Mouse (Mus musculus): Measurements from ENCODE around the gene Elobl. TPM values are rescaled to one million over a fixed set of nuclear protein-coding genes. Genes with fewer than 3 reads are reported as not detected.

The Elobl gene
- polyA plus RNA-seq, 2 experiments = not detected

- Histone ChIP-seq H3K4me3 (replicated peaks; ENCODE audit: low read length) (no peak overlapping the region), H3K9ac (ENCODE audit: low read depth, low read length, severe bottlenecking) (no peak overlapping the region), H3K4me1 (ENCODE audit: control insufficient read depth, insufficient read depth, low read length) (no peaks in the 10 kb centered on the region), H3K9me3 (ENCODE audit: control insufficient read depth, low read length) (no peaks in the 10 kb centered on the region), H3K27ac (replicated peaks; ENCODE audit: low read depth, low read length) (no peak overlapping the region), H3K4me2 (replicated peaks; ENCODE audit: low read depth, low read length, severe bottlenecking) (no peak overlapping the region), H3K27me3 (ENCODE audit: control insufficient read depth, insufficient read depth, low read length) (peaks cover 17% of the 10 kb centered on the region), H3K36me3 (ENCODE audit: control insufficient read depth, insufficient read depth, low read length) (peaks cover under 1% of the 10 kb centered on the region)
- ATAC-seq (ENCODE audit: low FRiP score, low read depth) (no peak), DNase-seq (ENCODE audit: low spot score) (peak; percentile 24)
- WGBS = 75% methylated on average over 7 of the region's 7 CpGs
- no peak for TF ChIP-seq POLR2A (IDR thresholded peaks at IDR 0.05; ENCODE audit: borderline replicate concordance, extremely low read depth, insufficient read depth, insufficient read length)
Measured at GRCm38 (mm10) chr11:88996427-88996826, 29.7 kb upstream of the Elobl start.

GRCm38 (mm10) chr11:88995616-88996015 is 28.9 kb upstream of the Elobl start:
- H3K9ac ChIP-seq (ENCODE audit: low read depth, low read length, severe bottlenecking) = no peak overlapping the region
- no peaks in the 10 kb centered on the region for H3K4me1 ChIP-seq (ENCODE audit: control insufficient read depth, insufficient read depth, low read length)
- no peak overlapping the region for H3K4me2 ChIP-seq (replicated peaks; ENCODE audit: low read depth, low read length, severe bottlenecking)
- DNase-seq (ENCODE audit: low spot score) = no peak
- peaks cover 9% of the 10 kb centered on the region for H3K36me3 ChIP-seq (ENCODE audit: control insufficient read depth, insufficient read depth, low read length)
- no peak for ATAC-seq (ENCODE audit: low FRiP score, low read depth)
- no peaks in the 10 kb centered on the region for H3K9me3 ChIP-seq (ENCODE audit: control insufficient read depth, low read length)
- 87% methylated on average over 2 of the region's 2 CpGs for WGBS
- no peak overlapping the region for H3K4me3 ChIP-seq (replicated peaks; ENCODE audit: low read length)
- H3K27me3 ChIP-seq (ENCODE audit: control insufficient read depth, insufficient read depth, low read length) = peaks cover 17% of the 10 kb centered on the region
- H3K27ac ChIP-seq (replicated peaks; ENCODE audit: low read depth, low read length) = no peak overlapping the region
- no peak for TF ChIP-seq POLR2A (IDR thresholded peaks at IDR 0.05; ENCODE audit: borderline replicate concordance, extremely low read depth, insufficient read depth, insufficient read length)

GRCm38 (mm10) chr11:88994492-88994891 is 27.8 kb upstream of the Elobl start:
- Histone ChIP-seq H3K4me3 (replicated peaks; ENCODE audit: low read length) (no peak overlapping the region), H3K27me3 (ENCODE audit: control insufficient read depth, insufficient read depth, low read length) (peaks cover 9% of the 10 kb centered on the region), H3K4me2 (replicated peaks; ENCODE audit: low read depth, low read length, severe bottlenecking) (no peak overlapping the region), H3K36me3 (ENCODE audit: control insufficient read depth, insufficient read depth, low read length) (peaks cover 11% of the 10 kb centered on the region), H3K4me1 (ENCODE audit: control insufficient read depth, insufficient read depth, low read length) (no peaks in the 10 kb centered on the region), H3K27ac (replicated peaks; ENCODE audit: low read depth, low read length) (no peak overlapping the region), H3K9me3 (ENCODE audit: control insufficient read depth, low read length) (no peaks in the 10 kb centered on the region), H3K9ac (ENCODE audit: low read depth, low read length, severe bottlenecking) (no peak overlapping the region)
- DNase-seq (ENCODE audit: low spot score) (no peak), ATAC-seq (ENCODE audit: low FRiP score, low read depth) (no peak)
- no peak for TF ChIP-seq POLR2A (IDR thresholded peaks at IDR 0.05; ENCODE audit: borderline replicate concordance, extremely low read depth, insufficient read depth, insufficient read length)
- 84% methylated on average over 7 of the region's 7 CpGs for WGBS

GRCm38 (mm10) chr11:88993625-88994024 is 26.9 kb upstream of the Elobl start:
- no peaks in the 10 kb centered on the region for H3K27me3 ChIP-seq (ENCODE audit: control insufficient read depth, insufficient read depth, low read length)
- H3K9ac ChIP-seq (ENCODE audit: low read depth, low read length, severe bottlenecking) = no peak overlapping the region
- ATAC-seq (ENCODE audit: low FRiP score, low read depth) (no peak), DNase-seq (ENCODE audit: low spot score) (peak; percentile 36)
- WGBS = 22% methylated on average over 5 of the region's 5 CpGs
- no peak overlapping the region for H3K4me3 ChIP-seq (replicated peaks; ENCODE audit: low read length)
- peaks cover 18% of the 10 kb centered on the region for H3K36me3 ChIP-seq (ENCODE audit: control insufficient read depth, insufficient read depth, low read length)
- no peak for TF ChIP-seq POLR2A (IDR thresholded peaks at IDR 0.05; ENCODE audit: borderline replicate concordance, extremely low read depth, insufficient read depth, insufficient read length)
- no peaks in the 10 kb centered on the region for H3K9me3 ChIP-seq (ENCODE audit: control insufficient read depth, low read length)
- H3K4me1 ChIP-seq (ENCODE audit: control insufficient read depth, insufficient read depth, low read length) = no peaks in the 10 kb centered on the region
- H3K4me2 ChIP-seq (replicated peaks; ENCODE audit: low read depth, low read length, severe bottlenecking) = no peak overlapping the region
- H3K27ac ChIP-seq (replicated peaks; ENCODE audit: low read depth, low read length) = no peak overlapping the region

- H3K9me3 ChIP-seq (ENCODE audit: control insufficient read depth, low read length) = no peaks in the 10 kb centered on the region
- no peak overlapping the region for H3K27ac ChIP-seq (replicated peaks; ENCODE audit: low read depth, low read length)
- H3K4me2 ChIP-seq (replicated peaks; ENCODE audit: low read depth, low read length, severe bottlenecking) = no peak overlapping the region
- WGBS = 48% methylated on average over 7 of the region's 7 CpGs
- H3K27me3 ChIP-seq (ENCODE audit: control insufficient read depth, insufficient read depth, low read length) = no peaks in the 10 kb centered on the region
- ATAC-seq (ENCODE audit: low FRiP score, low read depth) (no peak), DNase-seq (ENCODE audit: low spot score) (no peak)
- no peaks in the 10 kb centered on the region for H3K4me1 ChIP-seq (ENCODE audit: control insufficient read depth, insufficient read depth, low read length)
- peaks cover 18% of the 10 kb centered on the region for H3K36me3 ChIP-seq (ENCODE audit: control insufficient read depth, insufficient read depth, low read length)
- no peak overlapping the region for H3K4me3 ChIP-seq (replicated peaks; ENCODE audit: low read length)
- H3K9ac ChIP-seq (ENCODE audit: low read depth, low read length, severe bottlenecking) = no peak overlapping the region
- TF ChIP-seq POLR2A (IDR thresholded peaks at IDR 0.05; ENCODE audit: borderline replicate concordance, extremely low read depth, insufficient read depth, insufficient read length) = no peak
Measured at GRCm38 (mm10) chr11:88993186-88993585, 26.5 kb upstream of the Elobl start.

GRCm38 (mm10) chr11:88989530-88989929 is 22.8 kb upstream of the Elobl start:
- TF ChIP-seq POLR2A (IDR thresholded peaks at IDR 0.05; ENCODE audit: borderline replicate concordance, extremely low read depth, insufficient read depth, insufficient read length) = no peak
- Histone ChIP-seq H3K27ac (replicated peaks; ENCODE audit: low read depth, low read length) (no peak overlapping the region), H3K4me2 (replicated peaks; ENCODE audit: low read depth, low read length, severe bottlenecking) (no peak overlapping the region), H3K4me1 (ENCODE audit: control insufficient read depth, insufficient read depth, low read length) (no peaks in the 10 kb centered on the region), H3K9ac (ENCODE audit: low read depth, low read length, severe bottlenecking) (no peak overlapping the region), H3K27me3 (ENCODE audit: control insufficient read depth, insufficient read depth, low read length) (no peaks in the 10 kb centered on the region), H3K4me3 (replicated peaks; ENCODE audit: low read length) (no peak overlapping the region), H3K9me3 (ENCODE audit: control insufficient read depth, low read length) (no peaks in the 10 kb centered on the region), H3K36me3 (ENCODE audit: control insufficient read depth, insufficient read depth, low read length) (peaks cover 40% of the 10 kb centered on the region)
- 68% methylated on average over 5 of the region's 5 CpGs for WGBS
- no peak for DNase-seq (ENCODE audit: low spot score)
- ATAC-seq (ENCODE audit: low FRiP score, low read depth) = no peak
